Mouse (Mus musculus) frontal cortex, postnatal 10 days (tissue): Measurements from ENCODE around the gene Dtnb.
"Not testable (repeated sequence)": the region's sequence is repeated elsewhere in the genome, so short reads cannot be mapped to it uniquely, and the experiment has no call there.

ENCODE experiments used
- DNase-seq, 2 experiments: peaks; one replicate each; pipeline ENCODE4 v3.0.0; 2022; ENCODE audit warnings: low spot score in 2 of 2, mixed read lengths in 1 of 2

Gene Dtnb

GRCm38 (mm10) chr12:3571787-3572580 is at the start of gene Dtnb:
Dtnb (plus strand) TSS chr12:3572381.
- DNase-seq = peak in 1 of 2 experiments; percentile 52

GRCm38 (mm10) chr12:3525536-3525935 is 46.6 kb upstream of the Dtnb start:
- no peak for DNase-seq

GRCm38 (mm10) chr12:3535446-3535845 is 36.7 kb upstream of the Dtnb start:
- not testable (repeated sequence) for DNase-seq

- no peak for DNase-seq
These were observed 34.6 kb upstream of the Dtnb start for GRCm38 (mm10) chr12:3537616-3538015.

GRCm38 (mm10) chr12:3538036-3538435 is 34.1 kb upstream of the Dtnb start:
- no peak for DNase-seq

- no peak for DNase-seq
These were observed 32.6 kb upstream of the Dtnb start for GRCm38 (mm10) chr12:3539605-3540004.

- no peak for DNase-seq
These were observed 31.3 kb upstream of the Dtnb start for GRCm38 (mm10) chr12:3540871-3541270.

GRCm38 (mm10) chr12:3545451-3545850 is 26.7 kb upstream of the Dtnb start:
- DNase-seq = no peak

- DNase-seq = no peak
These were observed 26.0 kb upstream of the Dtnb start for GRCm38 (mm10) chr12:3546121-3546658.

- DNase-seq = no peak
These were observed 25.4 kb upstream of the Dtnb start for GRCm38 (mm10) chr12:3546781-3547180.

- DNase-seq = no peak
These were observed 24.7 kb upstream of the Dtnb start for GRCm38 (mm10) chr12:3547506-3547905.

GRCm38 (mm10) chr12:3547911-3548310 is 24.3 kb upstream of the Dtnb start:
- no peak for DNase-seq

GRCm38 (mm10) chr12:3548582-3549211 is 23.5 kb upstream of the Dtnb start:
- no peak for DNase-seq

GRCm38 (mm10) chr12:3550280-3550679 is 21.9 kb upstream of the Dtnb start:
- no peak for DNase-seq

GRCm38 (mm10) chr12:3557414-3558319 is 14.5 kb upstream of the Dtnb start:
- no peak for DNase-seq

- peak; percentile 54 to 66 for DNase-seq
These were observed 11.6 kb upstream of the Dtnb start for GRCm38 (mm10) chr12:3560596-3560995.

GRCm38 (mm10) chr12:3561032-3561431 is 11.1 kb upstream of the Dtnb start:
- DNase-seq = no peak

GRCm38 (mm10) chr12:3562806-3563205 is 9.4 kb upstream of the Dtnb start:
- DNase-seq = no peak

GRCm38 (mm10) chr12:3563659-3564058 is 8.5 kb upstream of the Dtnb start:
- no peak for DNase-seq

- DNase-seq = peak in 1 of 2 experiments; percentile 42
These were observed 3.7 kb upstream of the Dtnb start for GRCm38 (mm10) chr12:3568461-3568991.

- no peak for DNase-seq
These were observed 1.3 kb upstream of the Dtnb start for GRCm38 (mm10) chr12:3570711-3571400.
